Mouse (Mus musculus): ENCODE data around the gene Rnf103. TPM values are rescaled to one million over a fixed set of nuclear protein-coding genes. Genes with fewer than 3 reads are reported as not detected.

The Rnf103 gene
- polyA plus RNA-seq, 1 experiment from 2014 or later = 18.6 TPM

GRCm38 (mm10) chr6:71485246-71485645 lies 8.4 kb upstream of the Rnf103 start:
- WGBS = 84% methylated on average over 5 of the region's 5 CpGs
- Histone ChIP-seq H3K4me2 (ENCODE audit: low read depth) (no peak overlapping the region), H3K4me3 (ENCODE audit: low read depth, low read length) (no peak overlapping the region), H3K27me3 (ENCODE audit: control insufficient read depth, insufficient read depth, low read length) (no peaks in the 10 kb centered on the region), H3K27ac (ENCODE audit: low read depth, low read length) (no peak overlapping the region), H3K36me3 (ENCODE audit: control insufficient read depth, insufficient read depth, low read length) (no peaks in the 10 kb centered on the region), H3K9me3 (ENCODE audit: control insufficient read depth, low read length) (no peaks in the 10 kb centered on the region), H3K9ac (ENCODE audit: low read length) (no peak overlapping the region), H3K4me1 (ENCODE audit: control insufficient read depth, insufficient read depth, low read length) (no peaks in the 10 kb centered on the region)
- no peak for DNase-seq (ENCODE audit: low spot score)
- no peak for ATAC-seq (ENCODE audit: insufficient read depth, low FRiP score, low TSS enrichment)

- ATAC-seq (ENCODE audit: insufficient read depth, low FRiP score, low TSS enrichment) (no peak), DNase-seq (ENCODE audit: low spot score) (no peak)
- WGBS = 75% methylated on average over 2 of the region's 2 CpGs
- H3K27me3 ChIP-seq (ENCODE audit: control insufficient read depth, insufficient read depth, low read length) = no peaks in the 10 kb centered on the region
- H3K4me2 ChIP-seq (ENCODE audit: low read depth) = no peak overlapping the region
- no peaks in the 10 kb centered on the region for H3K4me1 ChIP-seq (ENCODE audit: control insufficient read depth, insufficient read depth, low read length)
- no peaks in the 10 kb centered on the region for H3K36me3 ChIP-seq (ENCODE audit: control insufficient read depth, insufficient read depth, low read length)
- no peak overlapping the region for H3K27ac ChIP-seq (ENCODE audit: low read depth, low read length)
- no peak overlapping the region for H3K4me3 ChIP-seq (ENCODE audit: low read depth, low read length)
- no peaks in the 10 kb centered on the region for H3K9me3 ChIP-seq (ENCODE audit: control insufficient read depth, low read length)
- H3K9ac ChIP-seq (ENCODE audit: low read length) = no peak overlapping the region
Measured at GRCm38 (mm10) chr6:71486226-71486625, 7.5 kb upstream of the Rnf103 start.

- Histone ChIP-seq H3K9me3 (ENCODE audit: control insufficient read depth, low read length) (no peaks in the 10 kb centered on the region), H3K9ac (ENCODE audit: low read length) (no peak overlapping the region), H3K27me3 (ENCODE audit: control insufficient read depth, insufficient read depth, low read length) (no peaks in the 10 kb centered on the region), H3K27ac (ENCODE audit: low read depth, low read length) (no peak overlapping the region), H3K4me2 (ENCODE audit: low read depth) (no peak overlapping the region), H3K4me3 (ENCODE audit: low read depth, low read length) (no peak overlapping the region), H3K4me1 (ENCODE audit: control insufficient read depth, insufficient read depth, low read length) (no peaks in the 10 kb centered on the region), H3K36me3 (ENCODE audit: control insufficient read depth, insufficient read depth, low read length) (no peaks in the 10 kb centered on the region)
- 83% methylated on average over 1 of the region's 1 CpGs for WGBS
- no peak for ATAC-seq (ENCODE audit: insufficient read depth, low FRiP score, low TSS enrichment)
- DNase-seq (ENCODE audit: low spot score) = no peak
Measured at GRCm38 (mm10) chr6:71486867-71487266, 6.8 kb upstream of the Rnf103 start.

GRCm38 (mm10) chr6:71487966-71488365 lies 5.7 kb upstream of the Rnf103 start:
- H3K36me3 ChIP-seq (ENCODE audit: control insufficient read depth, insufficient read depth, low read length) = no peaks in the 10 kb centered on the region
- H3K4me3 ChIP-seq (ENCODE audit: low read depth, low read length) = no peak overlapping the region
- H3K4me1 ChIP-seq (ENCODE audit: control insufficient read depth, insufficient read depth, low read length) = no peaks in the 10 kb centered on the region
- H3K4me2 ChIP-seq (ENCODE audit: low read depth) = no peak overlapping the region
- no peak overlapping the region for H3K9ac ChIP-seq (ENCODE audit: low read length)
- WGBS = 52% methylated on average over 4 of the region's 4 CpGs
- DNase-seq (ENCODE audit: low spot score) (no peak), ATAC-seq (ENCODE audit: insufficient read depth, low FRiP score, low TSS enrichment) (no peak)
- H3K27me3 ChIP-seq (ENCODE audit: control insufficient read depth, insufficient read depth, low read length) = no peaks in the 10 kb centered on the region
- H3K9me3 ChIP-seq (ENCODE audit: control insufficient read depth, low read length) = no peaks in the 10 kb centered on the region
- H3K27ac ChIP-seq (ENCODE audit: low read depth, low read length) = no peak overlapping the region

- Histone ChIP-seq H3K9ac (ENCODE audit: low read length) (no peak overlapping the region), H3K36me3 (ENCODE audit: control insufficient read depth, insufficient read depth, low read length) (no peaks in the 10 kb centered on the region), H3K4me3 (ENCODE audit: low read depth, low read length) (no peak overlapping the region), H3K4me1 (ENCODE audit: control insufficient read depth, insufficient read depth, low read length) (0 out of 2 replicates have a peak, but pooled peaks cover 3% of the 10 kb centered on the region), H3K27ac (ENCODE audit: low read depth, low read length) (no peak overlapping the region), H3K4me2 (ENCODE audit: low read depth) (no peak overlapping the region), H3K9me3 (ENCODE audit: control insufficient read depth, low read length) (no peaks in the 10 kb centered on the region), H3K27me3 (ENCODE audit: control insufficient read depth, insufficient read depth, low read length) (no peaks in the 10 kb centered on the region)
- no peak for ATAC-seq (ENCODE audit: insufficient read depth, low FRiP score, low TSS enrichment)
- no peak for DNase-seq (ENCODE audit: low spot score)
- WGBS = 31% methylated on average over 4 of the region's 4 CpGs
Measured at GRCm38 (mm10) chr6:71492136-71492535, 1.6 kb upstream of the Rnf103 start.

GRCm38 (mm10) chr6:71492756-71493674 lies 679 bp upstream of the Rnf103 start:
- Histone ChIP-seq H3K9ac (ENCODE audit: low read length) (peak overlapping the region; percentile 98; the same call in 1 of the 2 replicates), H3K9me3 (ENCODE audit: control insufficient read depth, low read length) (no peaks in the 10 kb centered on the region), H3K4me2 (ENCODE audit: low read depth) (peak overlapping the region; percentile 77), H3K4me1 (ENCODE audit: control insufficient read depth, insufficient read depth, low read length) (0 out of 2 replicates have a peak, but pooled peaks cover 3% of the 10 kb centered on the region), H3K27me3 (ENCODE audit: control insufficient read depth, insufficient read depth, low read length) (no peaks in the 10 kb centered on the region), H3K4me3 (ENCODE audit: low read depth, low read length) (peak overlapping the region; percentile 85), H3K27ac (ENCODE audit: low read depth, low read length) (peak overlapping the region; percentile 98), H3K36me3 (ENCODE audit: control insufficient read depth, insufficient read depth, low read length) (no peaks in the 10 kb centered on the region)
- 0 out of 2 replicates have a peak, but pooled peaks have one; percentile 13 for ATAC-seq (ENCODE audit: insufficient read depth, low FRiP score, low TSS enrichment)
- WGBS = 21% methylated on average over 19 of the region's 22 CpGs
- DNase-seq (ENCODE audit: low spot score) = no peak

- no peaks in the 10 kb centered on the region for H3K36me3 ChIP-seq (ENCODE audit: control insufficient read depth, insufficient read depth, low read length)
- no peaks in the 10 kb centered on the region for H3K9me3 ChIP-seq (ENCODE audit: control insufficient read depth, low read length)
- ATAC-seq (ENCODE audit: insufficient read depth, low FRiP score, low TSS enrichment) (peak; percentile 13), DNase-seq (ENCODE audit: low spot score) (peak; percentile 70)
- 0 out of 2 replicates have a peak, but pooled peaks cover 3% of the 10 kb centered on the region for H3K4me1 ChIP-seq (ENCODE audit: control insufficient read depth, insufficient read depth, low read length)
- H3K27me3 ChIP-seq (ENCODE audit: control insufficient read depth, insufficient read depth, low read length) = no peaks in the 10 kb centered on the region
- H3K4me3 ChIP-seq (ENCODE audit: low read depth, low read length) = peak overlapping the region; percentile 85
- H3K27ac ChIP-seq (ENCODE audit: low read depth, low read length) = peak overlapping the region; percentile 98
- H3K9ac ChIP-seq (ENCODE audit: low read length) = peak overlapping the region; percentile 98
- WGBS = 0% methylated on average over 46 of the region's 46 CpGs
- peak overlapping the region; percentile 77 for H3K4me2 ChIP-seq (ENCODE audit: low read depth)
Measured at GRCm38 (mm10) chr6:71494341-71495020, 787 bp downstream of the Rnf103 start.

GRCm38 (mm10) chr6:71500575-71500974 lies 6.9 kb downstream of the Rnf103 start:
- no peak overlapping the region for H3K4me2 ChIP-seq (ENCODE audit: low read depth)
- no peak overlapping the region for H3K27ac ChIP-seq (ENCODE audit: low read depth, low read length)
- H3K9ac ChIP-seq (ENCODE audit: low read length) = no peak overlapping the region
- no peak overlapping the region for H3K4me3 ChIP-seq (ENCODE audit: low read depth, low read length)
- H3K27me3 ChIP-seq (ENCODE audit: control insufficient read depth, insufficient read depth, low read length) = no peaks in the 10 kb centered on the region
- H3K4me1 ChIP-seq (ENCODE audit: control insufficient read depth, insufficient read depth, low read length) = 0 out of 2 replicates have a peak, but pooled peaks cover under 1% of the 10 kb centered on the region
- H3K9me3 ChIP-seq (ENCODE audit: control insufficient read depth, low read length) = no peaks in the 10 kb centered on the region
- WGBS = 92% methylated on average over 3 of the region's 3 CpGs
- DNase-seq (ENCODE audit: low spot score) (no peak), ATAC-seq (ENCODE audit: insufficient read depth, low FRiP score, low TSS enrichment) (no peak)
- no peaks in the 10 kb centered on the region for H3K36me3 ChIP-seq (ENCODE audit: control insufficient read depth, insufficient read depth, low read length)
